Mouse (Mus musculus) forebrain, postnatal 0 days (tissue): Measurements from ENCODE around the gene Nhp2. TPM values are rescaled to one million over a fixed set of nuclear protein-coding genes. Genes with fewer than 3 reads are reported as not detected.
"Not testable (repeated sequence)": the region's sequence is repeated elsewhere in the genome, so short reads cannot be mapped to it uniquely, and the experiment has no call there.

ENCODE experiments used
- ATAC-seq: fragments of 200-750 bp; cut with Nextera tagmentation; 2 replicates; pipeline ENCODE4 v1.8.0; 2017; ENCODE audit warnings: mild to moderate bottlenecking, moderate library complexity
- DNase-seq: peaks from one replicate; pipeline ENCODE4 v3.0.0-alpha.2; 2015
- H3K27ac ChIP-seq: fragments of 300-500 bp; sonication (generic); 2 replicates; pipeline ENCODE4 v1.5.1; 2014; ENCODE audit warnings: low read depth, mild to moderate bottlenecking, antibody characterized with exemption, low read length, moderate library complexity, mixed read lengths
- H3K27me3 ChIP-seq: fragments of 300-500 bp; sonication (generic); 2 replicates; pipeline ENCODE4 v1.6.1; 2014; ENCODE audit warnings: mild to moderate bottlenecking, low read length, mixed read lengths; ENCODE audit not compliant: insufficient read depth
- H3K36me3 ChIP-seq: fragments of 300-500 bp; sonication (generic); 2 replicates; pipeline ENCODE4 v1.6.1; 2014; ENCODE audit warnings: mild to moderate bottlenecking, moderate library complexity; ENCODE audit not compliant: insufficient read depth
- H3K4me1 ChIP-seq: fragments of 300-500 bp; sonication (generic); 2 replicates; pipeline ENCODE4 v1.6.1; 2014; ENCODE audit warnings: antibody characterized with exemption; ENCODE audit not compliant: insufficient read depth
- H3K4me2 ChIP-seq: fragments of 300-500 bp; sonication (generic); 2 replicates; pipeline ENCODE4 v1.6.1; 2014; ENCODE audit warnings: low read depth, mild to moderate bottlenecking, moderate library complexity
- H3K4me3 ChIP-seq: fragments of 300-500 bp; sonication (generic); 2 replicates; pipeline ENCODE4 v1.5.1; 2014; ENCODE audit warnings: low read depth, low read length, mixed read lengths
- H3K9ac ChIP-seq: fragments of 300-500 bp; sonication (generic); 2 replicates; pipeline ENCODE4 v1.6.1; 2014; ENCODE audit warnings: mild to moderate bottlenecking
- H3K9me3 ChIP-seq: fragments of 300-500 bp; sonication (generic); 2 replicates; pipeline ENCODE4 v1.6.1; 2016; ENCODE audit warnings: low read length
- CTCF ChIP-seq: sonication (generic); IDR thresholded peaks from 2 replicates; pipeline ENCODE4 v1.5.1; 2016; ENCODE audit warnings: antibody characterized with exemption, control low read depth, low read depth
- WGBS: fragments of 180-500 bp; shearing (Covaris S2); extraction: QIAGEN DNeasy Blood & Tissue Kit; methylation state at CpG from one replicate; pipeline ENCODE4 v1.1.7; 2014; 5-methylcytosine and 5-hydroxymethylcytosine counted together
- polyA plus RNA-seq: library from polyadenylated mRNA; unstranded; fragments of >200 nt; fragmentation: Nextera tagmentation; extraction: Ambion mirVana; gene quantifications from 2 replicates; pipeline ENCODE4 v1.2.1, GENCODE M21; 2015
- total RNA-seq: library from RNA; depleted of rRNA; stranded (reverse); fragments of >200 nt; gene quantifications from 2 replicates; pipeline ENCODE4 v1.2.3, GENCODE M21; 2014

Gene Nhp2
- total and polyA plus RNA-seq, 2 experiments from 2014 or later: 66.5 to 118 TPM

DNA sequence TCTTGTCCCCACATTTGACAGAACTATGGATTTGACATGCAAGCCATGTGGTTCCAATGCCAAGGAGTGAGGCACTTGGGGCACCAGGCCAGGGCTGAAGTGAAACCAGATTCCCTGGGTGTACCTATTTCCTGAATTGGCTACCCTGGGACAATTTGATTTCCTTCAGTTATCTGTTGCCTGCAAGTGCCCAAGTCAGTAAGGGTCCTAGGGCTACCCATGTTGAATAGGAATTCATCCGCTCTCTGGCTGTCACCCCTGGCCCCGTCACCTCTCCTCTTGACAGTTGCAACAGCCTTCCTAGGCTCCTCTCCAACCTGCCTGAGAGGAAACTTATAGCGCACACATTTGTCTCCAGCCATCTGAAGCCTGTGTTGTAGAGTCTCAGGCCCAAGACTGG lies 35.4 kb downstream of the Nhp2 start:
- Histone ChIP-seq H3K9ac (no peak overlapping the region), H3K4me1 (no peaks in the 10 kb centered on the region), H3K27me3 (no peaks in the 10 kb centered on the region), H3K4me3 (no peak overlapping the region), H3K9me3 (no peaks in the 10 kb centered on the region), H3K4me2 (no peak overlapping the region), H3K36me3 (no peaks in the 10 kb centered on the region), H3K27ac (no peak overlapping the region)
- DNase-seq (no peak), ATAC-seq (no peak)
- WGBS: 91% methylated on average over 3 of the region's 3 CpGs
- TF ChIP-seq CTCF: no peak

DNA sequence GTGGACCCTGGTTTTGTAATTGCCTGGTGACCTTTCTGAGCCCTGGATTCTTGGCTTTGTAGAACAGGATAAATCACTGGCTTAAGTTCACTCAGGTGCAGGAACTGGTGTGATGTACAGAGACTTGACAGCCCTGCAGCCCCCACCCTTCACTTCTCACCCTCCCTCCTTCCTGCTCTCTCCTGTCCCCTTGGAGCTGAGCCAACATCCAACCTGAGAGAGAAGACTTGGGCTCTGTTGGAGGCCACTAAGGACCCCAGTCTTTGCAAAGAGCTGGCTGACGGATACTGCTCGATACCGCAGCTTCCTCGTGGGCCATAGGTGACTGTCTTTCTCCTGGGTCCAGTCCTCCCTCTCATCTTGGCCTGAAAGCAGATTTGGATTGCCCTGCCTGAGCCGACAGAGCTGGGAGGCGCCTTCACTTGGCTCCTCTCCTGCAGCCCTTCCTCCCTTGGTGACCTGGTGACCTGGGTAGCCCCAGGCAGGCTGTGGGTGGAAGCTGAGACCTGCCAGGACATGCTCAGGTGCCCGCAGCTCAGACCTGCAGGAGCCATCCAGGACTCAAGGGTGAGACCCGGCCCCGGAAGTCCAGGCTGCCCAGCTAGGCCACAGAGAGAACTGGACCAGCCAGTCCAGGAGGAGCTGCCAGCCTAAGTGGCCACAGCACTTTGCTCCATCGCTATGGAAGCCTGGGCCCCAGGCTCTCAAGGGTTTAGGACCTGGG lies 37.4 kb downstream of the Nhp2 start:
- H3K27me3 ChIP-seq: no peaks in the 10 kb centered on the region

DNA sequence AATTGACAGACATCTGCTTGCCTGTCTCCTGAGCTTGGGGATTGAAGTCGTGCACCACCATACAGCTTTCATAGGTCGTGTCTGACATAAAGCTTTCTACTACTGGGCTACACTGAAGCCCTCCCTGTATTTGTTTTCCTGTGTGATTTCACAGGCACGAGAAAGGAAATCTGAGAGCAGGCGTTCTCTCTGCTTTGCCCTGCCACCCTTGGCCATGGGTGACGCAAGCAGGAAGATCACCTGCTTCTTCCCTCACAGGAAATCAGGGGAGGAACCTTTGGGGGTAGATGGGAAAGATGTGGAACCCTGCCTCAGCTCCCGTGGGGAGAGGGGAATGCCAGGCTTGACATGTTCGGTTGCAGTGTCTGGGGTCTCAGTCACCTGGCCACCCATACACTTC lies 38.8 kb downstream of the Nhp2 start:
- H3K36me3 ChIP-seq: no peaks in the 10 kb centered on the region
- H3K4me3 ChIP-seq: no peak overlapping the region
- whole genome bisulfite sequencing: 70% methylated on average over 7 of the region's 7 CpGs
- no peak overlapping the region for H3K4me2 ChIP-seq
- no peak overlapping the region for H3K9ac ChIP-seq
- H3K4me1 ChIP-seq: no peaks in the 10 kb centered on the region
- H3K27ac ChIP-seq: no peak overlapping the region
- no peaks in the 10 kb centered on the region for H3K27me3 ChIP-seq
- no peak for ATAC-seq
- no peak for TF ChIP-seq CTCF
- H3K9me3 ChIP-seq: no peaks in the 10 kb centered on the region
- no peak for DNase-seq

More for the DNA sequence above, 37.4 kb downstream of the Nhp2 start:
- TF ChIP-seq CTCF: no peak
- no peaks in the 10 kb centered on the region for H3K9me3 ChIP-seq
- H3K4me1 ChIP-seq: no peaks in the 10 kb centered on the region
- H3K4me3 ChIP-seq: no peak overlapping the region
- H3K27ac ChIP-seq: no peak overlapping the region
- no peak overlapping the region for H3K4me2 ChIP-seq
- DNase-seq (no peak), ATAC-seq (no peak)
- H3K36me3 ChIP-seq: no peaks in the 10 kb centered on the region
- WGBS: 85% methylated on average over 10 of the region's 10 CpGs
- no peak overlapping the region for H3K9ac ChIP-seq

- DNase-seq (no peak), ATAC-seq (no peak)
- 72% methylated on average over 6 of the region's 6 CpGs for WGBS
- H3K36me3 ChIP-seq: no peaks in the 10 kb centered on the region
- no peak overlapping the region for H3K4me3 ChIP-seq
- H3K9me3 ChIP-seq: no peaks in the 10 kb centered on the region
- H3K27me3 ChIP-seq: no peaks in the 10 kb centered on the region
- H3K4me2 ChIP-seq: no peak overlapping the region
- no peak for TF ChIP-seq CTCF
- H3K9ac ChIP-seq: no peak overlapping the region
- no peak overlapping the region for H3K27ac ChIP-seq
- no peaks in the 10 kb centered on the region for H3K4me1 ChIP-seq
These were observed 39.2 kb downstream of the Nhp2 start for GRCm38 (mm10) chr11:51658705-51659104.

- ATAC-seq (no peak), DNase-seq (no peak)
- H3K27me3 ChIP-seq: no peaks in the 10 kb centered on the region
- no peak for TF ChIP-seq CTCF
- no peak overlapping the region for H3K9ac ChIP-seq
- 80% methylated on average over 16 of the region's 16 CpGs for WGBS
- no peak overlapping the region for H3K4me2 ChIP-seq
- H3K4me1 ChIP-seq: no peaks in the 10 kb centered on the region
- H3K4me3 ChIP-seq: no peak overlapping the region
- no peak overlapping the region for H3K27ac ChIP-seq
- H3K9me3 ChIP-seq: no peaks in the 10 kb centered on the region
- H3K36me3 ChIP-seq: no peaks in the 10 kb centered on the region
These were observed 42.4 kb downstream of the Nhp2 start for GRCm38 (mm10) chr11:51661867-51662365.

GRCm38 (mm10) chr11:51662632-51663031 lies 43.1 kb downstream of the Nhp2 start:
- ATAC-seq (no peak), DNase-seq (no peak)
- Histone ChIP-seq H3K4me3 (no peak overlapping the region), H3K27ac (no peak overlapping the region), H3K4me2 (no peak overlapping the region), H3K4me1 (no peaks in the 10 kb centered on the region), H3K9me3 (no peaks in the 10 kb centered on the region), H3K9ac (no peak overlapping the region), H3K27me3 (no peaks in the 10 kb centered on the region), H3K36me3 (no peaks in the 10 kb centered on the region)
- WGBS: 70% methylated on average over 7 of the region's 7 CpGs
- TF ChIP-seq CTCF: no peak

DNA sequence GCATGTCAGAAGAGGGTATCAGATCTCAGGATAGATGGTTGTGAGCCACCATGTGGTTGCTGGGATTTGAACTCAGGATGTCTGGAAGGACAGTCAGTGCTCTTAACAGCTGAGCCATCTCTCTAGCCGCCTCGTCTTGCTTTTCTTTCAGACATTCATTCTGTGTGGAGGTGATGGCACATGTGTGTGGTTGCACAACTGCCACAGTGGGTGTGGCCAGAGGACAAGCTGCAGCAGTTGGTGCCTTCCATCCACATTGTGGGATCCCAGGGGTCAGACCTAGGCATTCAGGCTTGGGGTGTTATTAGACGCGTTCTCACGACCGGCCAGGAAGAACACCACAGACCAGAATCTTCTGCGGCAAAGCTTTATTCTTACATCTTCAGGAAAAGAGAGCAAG lies 45.2 kb downstream of the Nhp2 start:
- H3K4me2 ChIP-seq, H3K36me3 ChIP-seq, H3K9me3 ChIP-seq, DNase-seq, H3K27ac ChIP-seq, H3K9ac ChIP-seq, ATAC-seq, H3K4me1 ChIP-seq, H3K4me3 ChIP-seq, H3K27me3 ChIP-seq: not testable (repeated sequence)
- 91% methylated on average over 7 of the region's 7 CpGs for WGBS
